In the genomic region with DNA sequence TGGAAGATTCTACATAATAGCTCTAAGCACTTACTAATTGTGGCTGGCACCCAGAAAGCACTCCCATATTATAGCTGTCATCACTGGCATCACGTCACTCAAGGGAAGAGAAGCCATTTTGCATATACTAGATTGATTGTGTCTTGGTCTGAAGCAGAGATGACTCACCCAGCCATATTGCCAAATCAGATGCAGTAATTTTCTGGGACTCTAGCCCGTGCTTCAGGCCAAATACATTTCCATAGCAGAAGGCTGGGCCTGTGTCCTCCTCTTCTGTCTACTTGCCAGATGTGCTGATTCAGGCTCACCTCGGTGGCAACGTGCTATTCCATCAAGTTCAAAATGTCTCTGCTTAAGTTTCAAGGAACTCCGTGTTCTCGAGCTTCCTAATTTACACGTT, we compare ENCODE assay signal across 10 mouse cellular contexts. TPM values are rescaled to one million over a fixed set of nuclear protein-coding genes. Genes with fewer than 3 reads are reported as not detected.
A peak's percentile ranks its signal among the peaks of the same experiment; 100 is the strongest.
DNase-seq lines count a peak whose midpoint lies in the region; ATAC-seq lines count a peak whose summit lies in the region.
"Had no signal": no experiment of that assay in that cellular context is flagged by ENCODE, and none has a peak within 500 bp of the region (broad histone marks: within the 10 kb centered on the region; RNA-seq: fewer than 3 reads in every experiment).

No protein-coding gene starts in this region.

- peak; percentile 42 to 76 for DNase-seq in layer of hippocampus, adult 18-20 months (ENCODE audit: low spot score in 2 of 2)
- DNase-seq in layer of hippocampus, postnatal 25 days (ENCODE audit: extremely low spot score in 1 of 2, low spot score in 1 of 2): no peak
- peak; percentile 85 for DNase-seq in adrenal gland, adult 2 months
- peak; percentile 93 for DNase-seq in fat pad, adult 2 months (ENCODE audit: extremely low read depth, low read depth, low spot score)
- DNase-seq in lung, postnatal 14 days: peak; percentile 19
- DNase-seq in embryo, embryonic 10.5 days (ENCODE audit: low spot score): no peak
- no peak for DNase-seq in kidney, adult 9 months
- DNase-seq: cerebellum, adult 11-12 months; kidney, postnatal 25 days had no signal

- no peak for ATAC-seq in activated CD4-positive, CD25-positive, alpha-beta regulatory T cell, adult 4 months

RNA-seq across cellular contexts. Expression of a gene that starts 12.7 kb away (rescaled TPM):
- total RNA-seq in layer of hippocampus, adult 18-20 months (2021): 10 to 100 TPM; 12.6 to 14.8 TPM
- 10 to 100 TPM in 1 of 2 experiments, 1 to 10 TPM in 1; 9.6 to 14.3 TPM for total RNA-seq in layer of hippocampus, postnatal 25 days (2021)
- total RNA-seq in adrenal gland, adult 2 months (2021): 10 to 100 TPM; 22.1 to 27.8 TPM
- 26.1 and 31.8 TPM in 2 replicates for polyA plus RNA-seq in adrenal gland, adult 2 months (2012; rRNA removed)
- polyA plus RNA-seq in activated CD4-positive, CD25-positive, alpha-beta regulatory T cell, adult 4 months (2017; shearing (Covaris generic)): 1 to 10 TPM; 2.1 to 2.7 TPM

RNA-seq across cellular contexts. Expression of a gene that starts 13.8 kb away (rescaled TPM):
- total RNA-seq in layer of hippocampus, adult 18-20 months (2021): 10 to 100 TPM; 22.5 to 22.7 TPM
- total RNA-seq in layer of hippocampus, postnatal 25 days (2021): 10 to 100 TPM; 22.0 to 22.5 TPM
- total RNA-seq in adrenal gland, adult 2 months (2021): 10 to 100 TPM in 1 of 2 experiments, 1 to 10 TPM in 1; 7.7 to 12.3 TPM
- polyA plus RNA-seq in adrenal gland, adult 2 months (2012; rRNA removed): 1.6 and 1.7 TPM in 2 replicates
- polyA plus RNA-seq in activated CD4-positive, CD25-positive, alpha-beta regulatory T cell, adult 4 months (2017; shearing (Covaris generic)): 10 to 100 TPM in 1 of 2 experiments, 1 to 10 TPM in 1; 9.9 to 10.8 TPM

RNA-seq across cellular contexts. Expression of a gene that starts 42.4 kb away (rescaled TPM):
- 10 to 100 TPM; 23.3 to 23.6 TPM for total RNA-seq in layer of hippocampus, adult 18-20 months (2021)
- 10 to 100 TPM; 24.6 to 25.8 TPM for total RNA-seq in layer of hippocampus, postnatal 25 days (2021)
- total RNA-seq in adrenal gland, adult 2 months (2021): 10 to 100 TPM; 14.0 to 21.0 TPM
- 9.2 and 11.7 TPM in 2 replicates for polyA plus RNA-seq in adrenal gland, adult 2 months (2012; rRNA removed)
- 10 to 100 TPM; 12.4 to 19.6 TPM for polyA plus RNA-seq in activated CD4-positive, CD25-positive, alpha-beta regulatory T cell, adult 4 months (2017; shearing (Covaris generic))

RNA-seq across cellular contexts. Expression of a gene that starts 45.7 kb away (rescaled TPM):
- 10 to 100 TPM; 22.1 to 22.6 TPM for total RNA-seq in layer of hippocampus, adult 18-20 months (2021)
- total RNA-seq in layer of hippocampus, postnatal 25 days (2021): 10 to 100 TPM; 26.0 to 26.9 TPM
- 10 to 100 TPM; 23.4 to 31.7 TPM for total RNA-seq in adrenal gland, adult 2 months (2021)
- 0.97 and 0.98 TPM in 2 replicates for polyA plus RNA-seq in adrenal gland, adult 2 months (2012; rRNA removed)
- polyA plus RNA-seq in activated CD4-positive, CD25-positive, alpha-beta regulatory T cell, adult 4 months (2017; shearing (Covaris generic)): 10 to 100 TPM; 17.9 to 21.2 TPM

Comparison
In these comparisons a context has a peak if more than half of its experiments do, and no peak if none do; other contexts are left out.
1. DNase-seq: peak in layer of hippocampus, adult 18-20 months (2 of 2), adrenal gland, adult 2 months (single experiment), fat pad, adult 2 months (single experiment) and lung, postnatal 14 days (single experiment); none in layer of hippocampus, postnatal 25 days (0 of 2), embryo, embryonic 10.5 days (single experiment) and kidney, adult 9 months (single experiment).